Mouse (Mus musculus) heart, adult 11 months (tissue): ENCODE measurements at regions not wholly inside any gene's neighbourhood (a gene's known extent, or its start where the extent isn't known, plus 50 kb on each side); places are given as distances from the start of the nearest gene placed in this dataset.

Experiments
- DNase-seq: peaks from one replicate; pipeline ENCODE4 v3.0.0; 2022

- peak; percentile 93 for DNase-seq
Observed at GRCm38 (mm10) chr17:9905501-9906462, 236.3 kb upstream of the Pabpc6 start.

DNA sequence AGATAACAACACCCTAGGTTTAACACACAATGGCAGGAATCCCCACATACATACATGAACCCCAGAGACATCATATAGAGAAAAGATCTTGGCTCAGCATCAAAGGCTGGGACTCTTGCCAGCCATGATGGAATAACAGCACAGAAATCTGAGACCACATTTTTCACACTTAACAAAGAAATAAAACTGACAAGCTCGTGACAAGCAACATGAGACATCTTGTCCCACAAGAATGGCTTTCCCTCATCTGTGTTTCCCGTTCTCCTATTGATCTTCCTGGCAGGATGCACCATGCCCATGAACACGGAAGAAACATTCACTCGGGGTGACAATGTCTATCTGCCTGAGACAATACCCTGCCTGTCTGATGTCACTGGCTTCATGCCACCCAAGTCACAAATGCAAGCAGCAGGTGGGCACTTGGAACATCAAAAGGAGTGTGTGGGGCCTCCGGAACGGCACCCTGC, 235.0 kb upstream of the Pabpc6 start:
- peak; percentile 89 for DNase-seq

DNA sequence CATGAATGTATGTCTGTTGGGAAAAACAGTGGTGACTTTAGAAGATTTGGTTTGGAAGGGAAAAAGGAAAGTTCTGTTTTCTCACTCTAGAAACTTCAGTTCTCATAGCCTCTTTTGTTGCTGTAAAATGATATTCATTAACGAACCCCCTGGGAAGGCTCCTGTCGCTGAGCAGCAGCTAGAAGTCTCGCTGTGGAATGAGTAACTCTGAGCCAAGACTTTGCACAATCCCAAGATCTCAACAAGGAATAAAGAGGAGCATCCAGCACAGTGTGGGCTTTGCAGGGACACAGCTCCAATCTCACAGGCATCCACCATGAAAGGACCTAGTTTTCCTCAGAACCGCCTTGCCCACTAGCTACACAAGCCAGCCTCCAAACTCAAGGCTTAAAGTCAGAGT, 233.8 kb upstream of the Pabpc6 start:
- DNase-seq = peak; percentile 85

- peak; percentile 69 for DNase-seq
Observed at GRCm38 (mm10) chr17:9896964-9897363, 227.4 kb upstream of the Pabpc6 start.

GRCm38 (mm10) chr17:9895686-9896082, 226.2 kb upstream of the Pabpc6 start:
- no peak for DNase-seq

- peak; percentile 99 for DNase-seq
Observed at GRCm38 (mm10) chr17:9894828-9895685, 225.5 kb upstream of the Pabpc6 start.

DNA sequence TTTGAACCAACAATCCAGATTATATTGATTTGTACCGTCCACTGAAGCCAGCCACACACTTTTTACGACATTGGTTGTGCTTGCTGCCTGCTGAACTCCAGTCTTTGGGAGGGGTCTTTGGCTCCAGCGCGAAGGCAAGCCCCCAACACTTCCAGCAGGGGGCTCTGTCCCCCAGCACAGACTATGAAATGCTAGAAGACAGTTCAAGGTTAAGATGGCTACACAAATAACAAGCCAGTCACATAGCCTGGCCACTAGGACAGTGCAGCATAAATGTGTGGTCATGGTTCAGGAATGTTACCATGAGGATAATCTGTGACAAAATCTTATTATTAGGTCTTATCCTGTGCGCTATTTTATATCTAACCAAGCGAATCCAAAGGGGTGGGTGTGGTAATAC, 224.4 kb upstream of the Pabpc6 start:
- DNase-seq = no peak

- DNase-seq = no peak
Observed at GRCm38 (mm10) chr17:9892776-9893175, 223.3 kb upstream of the Pabpc6 start.

GRCm38 (mm10) chr17:9892141-9892540, 222.6 kb upstream of the Pabpc6 start:
- no peak for DNase-seq

DNA sequence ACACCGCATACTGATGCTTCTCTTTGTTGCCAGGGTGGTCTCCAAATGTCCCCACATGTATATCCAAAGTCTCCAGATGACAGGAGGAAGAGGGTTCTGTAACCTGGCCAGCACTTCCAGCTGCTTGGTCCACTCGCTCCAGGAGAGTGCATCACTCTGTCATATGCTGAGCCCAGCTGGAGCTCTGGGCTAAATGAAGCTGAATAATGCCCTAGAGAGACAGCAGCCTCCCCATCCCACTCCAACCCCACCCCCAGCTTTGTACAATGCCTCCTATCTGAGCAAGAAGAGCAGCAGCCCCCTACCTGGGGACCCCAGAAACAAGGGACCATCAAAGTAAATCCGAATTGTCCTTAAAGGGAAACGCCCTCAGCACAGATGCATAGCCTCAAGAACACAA, 219.0 kb upstream of the Pabpc6 start:
- DNase-seq = no peak

GRCm38 (mm10) chr17:9885110-9885509, 215.6 kb upstream of the Pabpc6 start:
- no peak for DNase-seq

DNA sequence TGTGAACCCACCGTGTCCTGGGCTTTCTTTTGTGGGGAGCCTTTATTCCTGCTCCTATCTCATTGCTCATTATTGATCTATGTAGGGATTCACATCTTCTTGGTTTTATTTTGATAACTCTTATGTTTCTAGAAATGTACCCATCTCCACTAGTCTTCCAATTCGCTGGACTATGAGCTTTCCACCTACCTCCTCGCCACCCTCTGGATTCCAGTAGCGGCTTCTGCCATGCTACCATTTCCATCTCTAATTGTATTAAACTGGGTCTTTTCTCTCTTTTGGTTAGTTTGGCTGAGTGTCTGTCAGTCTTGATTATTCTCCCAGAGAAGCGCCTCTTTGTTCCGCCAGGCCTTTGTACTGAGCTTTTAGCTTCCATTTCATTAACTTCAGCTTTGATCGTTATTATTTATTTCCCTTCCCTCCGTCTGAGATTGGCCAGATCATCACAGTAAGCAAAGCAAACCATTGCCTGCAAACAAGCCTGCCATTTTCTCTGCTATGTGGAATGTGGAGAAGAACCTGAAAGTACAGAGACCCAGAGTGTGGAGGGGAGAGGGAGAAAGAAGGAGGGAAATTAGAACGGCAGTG, 213.2 kb upstream of the Pabpc6 start:
- no peak for DNase-seq

DNA sequence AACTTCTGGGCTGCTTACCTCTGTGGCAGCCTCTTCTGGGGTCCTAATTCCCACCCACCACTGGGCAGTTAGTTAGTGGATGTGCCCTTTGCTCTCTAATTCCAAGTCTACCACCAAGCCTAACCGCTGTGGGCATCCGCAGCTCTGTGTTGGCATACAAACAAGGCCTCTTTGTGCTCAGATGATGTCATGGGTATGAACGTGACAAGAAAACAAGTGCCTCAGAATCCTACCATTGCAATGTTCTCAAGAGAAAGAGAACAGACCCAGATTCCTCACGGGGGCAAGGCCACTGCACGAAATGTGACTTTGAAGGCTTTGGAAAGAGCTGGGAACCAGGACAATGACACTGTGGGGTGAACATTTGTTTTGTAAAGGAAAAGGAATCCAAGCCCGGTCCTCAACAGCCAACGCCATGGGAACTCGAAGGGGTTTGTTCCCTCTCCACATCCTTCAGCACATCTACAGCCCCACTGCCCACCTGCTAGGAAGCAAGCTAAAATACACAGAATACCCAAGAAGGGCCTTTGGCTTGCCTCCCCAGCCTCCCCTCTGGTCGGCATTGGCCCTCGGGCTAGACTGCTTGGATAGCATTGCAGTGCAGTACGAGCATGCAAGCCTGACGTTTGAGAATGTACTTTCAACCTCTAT, 210.2 kb upstream of the Pabpc6 start:
- peak; percentile 75 for DNase-seq

DNA sequence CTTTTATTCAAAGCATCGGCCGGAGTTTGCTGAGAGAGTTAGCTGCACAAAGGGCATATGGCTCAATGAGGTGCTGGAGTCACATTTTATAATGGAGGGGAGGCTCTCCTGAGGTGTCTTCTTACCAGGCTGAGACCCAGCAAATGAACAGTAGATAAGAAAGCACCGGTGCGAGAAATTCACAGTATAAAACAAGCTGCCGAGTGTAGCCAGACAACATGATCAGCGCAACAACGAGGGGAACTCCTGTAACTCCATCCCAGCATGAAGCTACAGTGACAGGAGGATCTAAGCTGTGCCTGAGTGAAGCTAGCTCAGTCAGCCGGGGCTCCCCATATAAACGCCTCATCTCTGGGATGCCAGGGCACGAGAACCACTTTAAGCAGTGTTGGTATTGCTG, 204.2 kb upstream of the Pabpc6 start:
- DNase-seq = no peak

DNA sequence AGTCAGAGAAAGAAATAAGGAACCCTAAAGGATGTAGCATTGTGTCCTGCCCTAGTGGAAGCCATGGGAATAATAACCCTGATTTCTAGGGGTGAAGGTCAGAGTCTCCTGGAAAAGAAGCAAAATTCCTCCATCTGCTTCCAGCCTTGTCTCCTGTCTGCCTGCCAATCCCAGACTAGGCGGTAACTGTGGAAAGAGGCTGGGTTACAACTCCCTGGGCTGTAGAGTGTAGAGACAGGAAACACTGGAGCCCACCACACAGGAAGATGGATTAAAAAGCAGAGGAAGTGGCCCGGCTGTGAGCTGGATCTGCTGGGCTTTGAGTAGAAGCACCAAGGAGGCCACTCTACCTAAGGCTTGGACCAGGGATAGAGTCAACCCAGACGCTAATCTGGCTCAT, 200.7 kb upstream of the Pabpc6 start:
- DNase-seq = peak; percentile 91

- no peak for DNase-seq
Observed at GRCm38 (mm10) chr17:9868747-9869281, 199.3 kb upstream of the Pabpc6 start.

- peak; percentile 78 for DNase-seq
Observed at GRCm38 (mm10) chr17:9864254-9864653, 194.7 kb upstream of the Pabpc6 start.

DNA sequence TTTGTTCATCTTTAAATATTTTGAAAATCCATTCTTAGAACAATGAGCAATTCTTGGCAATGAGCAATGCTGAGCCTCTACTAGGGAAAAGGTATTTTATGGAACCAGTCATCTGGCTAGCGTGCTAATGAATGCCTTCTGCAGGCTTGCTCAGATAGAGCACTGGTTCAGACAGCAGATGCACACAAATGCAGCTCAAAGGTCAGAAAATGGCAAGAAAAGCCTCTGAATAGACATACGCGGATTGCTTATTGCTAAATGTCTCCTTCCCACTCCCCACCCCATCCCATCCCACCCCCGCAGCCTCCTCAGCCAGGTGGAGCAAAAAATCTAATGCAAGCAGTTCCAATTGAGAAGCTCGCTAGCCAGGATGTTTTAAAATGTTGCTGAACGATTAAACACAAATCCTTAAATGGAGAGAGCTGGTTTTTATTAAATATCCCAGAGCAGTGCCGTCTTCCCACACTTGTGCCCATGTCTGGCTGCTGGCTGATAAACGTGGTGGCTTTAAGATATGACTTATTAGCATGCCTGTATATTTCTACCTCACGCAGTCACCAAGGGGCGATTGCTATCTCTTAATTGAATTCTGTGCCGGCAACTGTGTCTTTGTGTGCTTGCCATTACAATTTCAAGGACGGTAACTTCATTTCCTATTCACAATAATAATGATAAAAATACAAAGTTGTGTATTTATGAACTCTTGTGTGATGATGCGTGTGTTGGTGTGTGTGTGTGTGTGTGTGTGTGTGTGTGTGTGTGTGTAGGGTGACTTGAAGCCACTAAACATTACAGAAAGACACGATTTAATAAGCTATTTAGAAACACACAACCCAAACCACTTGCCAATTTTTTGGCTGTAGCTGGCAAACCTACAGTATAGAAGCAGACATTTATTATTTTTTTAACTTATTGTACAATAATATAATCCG, 192.7 kb upstream of the Pabpc6 start:
- no peak for DNase-seq

DNA sequence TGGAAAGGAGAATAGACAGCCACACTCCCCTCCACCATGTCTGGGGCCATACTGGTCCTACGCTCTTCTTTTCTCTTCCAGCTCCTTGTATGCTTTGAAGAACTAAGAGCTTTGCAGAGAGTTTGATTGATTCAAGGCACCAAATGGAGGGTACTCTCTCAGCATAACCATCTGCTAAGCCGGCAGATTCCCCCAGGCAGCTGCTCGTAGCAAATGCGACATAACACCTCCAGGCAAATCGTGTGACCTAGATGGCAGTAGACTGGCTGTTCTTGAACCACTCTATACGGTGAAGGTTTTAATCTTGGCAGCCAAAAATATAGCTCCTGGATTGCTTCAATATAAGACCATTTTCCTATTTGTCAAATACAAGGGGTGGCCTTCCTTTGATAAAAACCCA, 191.8 kb upstream of the Pabpc6 start:
- no peak for DNase-seq

DNA sequence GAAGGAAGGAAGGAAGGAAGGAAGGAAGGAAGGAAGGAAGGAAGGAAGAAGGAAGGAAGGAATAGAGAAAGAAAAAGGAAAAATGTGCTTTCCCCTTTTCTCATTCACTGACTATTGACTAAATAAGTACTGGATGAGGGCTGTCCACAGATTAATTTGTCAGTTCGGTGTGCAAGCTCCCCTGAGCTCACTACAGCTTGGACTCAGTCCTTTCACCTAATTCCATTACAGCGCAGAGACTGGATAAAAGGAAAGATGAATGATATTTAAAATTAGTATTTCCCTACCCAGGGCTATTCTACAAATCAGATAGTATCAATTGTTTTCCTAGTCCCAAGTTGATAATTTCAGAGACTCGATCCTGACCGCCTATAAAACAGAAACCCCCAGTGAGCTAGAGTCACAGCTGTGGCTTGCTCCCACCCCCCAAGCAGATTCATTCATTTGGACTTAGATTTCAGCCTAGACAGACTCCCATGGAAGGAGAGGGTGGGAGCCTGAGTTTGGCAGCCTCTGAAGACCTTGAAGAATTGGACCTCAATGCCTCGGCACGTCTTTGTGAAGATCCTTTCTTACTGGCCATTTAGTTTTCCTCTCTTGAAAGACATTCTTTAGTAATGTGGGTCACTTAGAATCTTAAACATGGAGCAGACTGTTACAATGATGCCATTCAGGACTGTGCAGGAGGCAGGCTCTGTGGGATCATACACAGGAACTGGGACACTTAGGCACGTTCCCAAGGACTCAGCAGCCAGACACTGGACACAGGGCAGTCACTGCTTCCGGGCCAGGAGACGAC, 179.2 kb upstream of the Pabpc6 start:
- DNase-seq = peak; percentile 93
